Mouse (Mus musculus): ENCODE measurements around the gene Glb1. TPM values are rescaled to one million over a fixed set of nuclear protein-coding genes. Genes with fewer than 3 reads are reported as not detected.
"Not testable (repeated sequence)": the region's sequence is repeated elsewhere in the genome, so short reads cannot be mapped to it uniquely, and the experiment has no call there.

The Glb1 gene
- polyA plus RNA-seq, 1 experiment: 39.6 TPM

DNA sequence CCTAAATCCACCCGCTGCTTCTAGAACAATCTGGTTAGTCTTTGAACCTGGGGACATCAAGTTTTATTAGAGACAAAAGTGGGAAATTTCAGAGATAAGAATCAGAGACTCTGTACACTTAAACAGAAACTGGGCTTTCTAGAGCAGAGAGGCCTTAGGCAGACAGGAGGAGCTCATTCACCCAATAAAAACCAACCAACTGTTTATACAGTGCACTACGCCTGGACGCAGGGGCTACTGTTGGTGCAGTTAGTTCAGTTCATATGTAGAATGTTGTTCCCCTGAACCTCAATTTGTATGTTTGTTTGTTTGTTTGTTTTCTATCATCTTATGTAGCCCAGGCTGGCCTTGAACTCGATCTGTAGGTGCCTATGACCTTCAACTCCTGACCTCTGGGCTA is 85.9 kb downstream of the Glb1 start:
- WGBS: 42% methylated on average over 4 of the region's 4 CpGs
- DNase-seq (ENCODE audit: low read depth, low spot score): no peak

DNA sequence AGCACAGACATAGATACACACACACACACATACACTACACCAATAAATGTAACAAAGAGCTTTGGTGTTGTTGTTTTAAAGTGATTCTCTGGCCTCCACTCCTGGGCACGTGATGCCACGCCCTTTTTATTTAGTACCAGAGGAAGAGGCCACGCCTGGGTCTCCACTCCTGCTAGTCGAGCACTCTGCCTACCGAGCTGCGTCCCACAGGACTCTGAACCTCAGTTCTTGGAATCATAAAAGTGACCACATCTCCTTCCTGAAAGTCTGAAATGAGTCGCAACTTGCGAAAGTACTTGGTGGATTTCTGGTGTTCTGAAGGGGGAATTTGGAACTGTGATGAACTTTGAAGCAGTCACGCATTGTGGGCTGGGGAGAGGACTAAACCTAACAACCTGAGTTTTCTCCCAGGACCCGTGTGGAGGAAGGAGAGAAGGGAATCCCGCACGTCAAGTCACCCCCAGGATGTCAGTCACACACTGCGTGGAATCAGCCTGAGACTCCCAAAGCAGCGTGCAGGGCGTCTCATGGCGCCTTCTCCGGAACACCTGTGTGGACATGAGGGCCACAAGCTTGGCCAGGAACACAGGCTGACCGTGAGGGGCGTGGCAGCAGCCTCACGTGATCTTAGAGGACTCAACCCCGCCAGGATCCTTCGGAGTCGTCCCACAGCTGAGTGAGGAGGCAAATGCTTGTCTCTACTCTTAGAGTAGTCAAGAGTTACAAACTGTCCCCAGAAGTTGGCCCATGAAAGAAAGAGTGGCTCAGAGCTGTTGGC is 86.8 kb downstream of the Glb1 start:
- DNase-seq (ENCODE audit: low read depth, low spot score): peak; percentile 21
- 27% methylated on average over 23 of the region's 23 CpGs for WGBS

DNA sequence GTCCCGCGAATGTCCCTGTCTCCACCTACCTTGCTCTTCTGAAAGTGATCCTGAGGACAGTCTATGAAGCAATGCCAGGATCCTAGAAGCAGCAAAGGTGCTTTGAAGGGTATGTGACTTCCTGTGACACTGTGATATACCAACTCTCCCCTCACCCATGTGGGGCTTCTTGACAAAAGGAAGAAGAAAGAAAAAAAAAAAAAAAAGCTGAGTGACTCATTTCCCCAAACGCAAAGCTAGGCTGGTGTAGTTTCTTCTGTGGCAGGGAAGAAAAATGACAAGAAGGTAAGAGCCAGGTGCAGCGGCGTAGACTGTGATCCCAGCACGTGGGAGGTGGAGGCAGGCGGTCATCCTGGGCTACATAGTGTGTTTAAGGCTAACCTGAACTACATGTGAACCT is 95.6 kb downstream of the Glb1 start:
- 75% methylated on average over 7 of the region's 7 CpGs for WGBS
- DNase-seq (ENCODE audit: low read depth, low spot score): no peak

DNA sequence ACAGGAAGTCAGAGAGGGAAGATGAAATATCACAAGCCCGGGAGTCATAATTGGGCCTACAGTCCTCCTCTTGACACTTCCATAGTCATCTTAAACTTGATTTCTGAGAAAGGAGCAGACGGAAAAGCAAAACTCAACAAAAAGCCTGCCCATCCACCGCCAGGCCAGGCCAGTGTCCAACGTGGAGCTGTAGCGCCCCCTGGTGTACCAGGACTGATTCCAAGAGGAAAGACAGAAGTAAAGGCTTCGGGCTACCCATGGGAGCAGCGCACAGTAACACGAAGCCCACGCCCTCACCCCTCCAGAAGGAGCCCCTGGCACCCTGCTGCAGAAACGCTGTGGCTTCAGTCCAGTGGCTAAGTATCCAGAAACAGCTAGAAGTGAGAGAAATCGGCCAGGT is 97.3 kb downstream of the Glb1 start:
- peak; percentile 62 for DNase-seq (ENCODE audit: low read depth, low spot score)
- 5% methylated on average over 11 of the region's 11 CpGs for WGBS

DNA sequence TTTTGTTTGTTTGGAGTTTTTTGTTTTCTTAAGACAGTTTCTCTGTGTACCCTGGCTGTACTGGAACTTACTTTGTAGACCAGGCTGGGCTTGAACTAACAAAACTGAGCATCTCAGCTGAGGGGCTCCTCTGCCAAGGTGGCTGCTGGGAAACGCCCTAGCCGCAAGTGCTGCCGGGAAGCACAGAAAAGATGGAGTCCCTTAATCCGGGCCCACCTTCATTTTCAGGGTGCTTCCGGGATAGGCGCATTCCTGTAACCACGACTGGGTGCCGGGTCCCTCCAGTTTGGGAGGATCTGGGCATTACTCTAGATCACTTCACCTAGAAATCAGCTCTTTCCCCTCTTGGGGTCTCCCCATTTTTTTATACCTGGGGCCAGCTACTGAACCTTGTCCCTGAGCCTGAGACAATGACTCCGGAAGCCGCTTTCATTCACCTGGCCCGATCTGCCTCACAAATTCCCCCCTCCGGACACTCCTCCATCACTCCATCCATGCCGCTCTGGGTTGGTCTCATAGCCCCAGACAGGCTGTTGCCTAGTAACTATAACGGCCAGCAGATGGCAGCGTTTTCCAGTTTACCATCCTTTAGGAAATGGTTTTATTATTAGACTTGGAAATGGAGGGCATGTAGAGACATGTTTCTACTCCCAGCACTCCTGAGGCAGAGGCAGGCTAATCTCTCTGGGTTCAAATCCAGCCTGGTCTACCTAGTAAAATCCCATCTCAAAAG is 99.1 kb downstream of the Glb1 start:
- DNase-seq (ENCODE audit: low read depth, low spot score): peak; percentile 35
- WGBS: 32% methylated on average over 15 of the region's 15 CpGs

DNA sequence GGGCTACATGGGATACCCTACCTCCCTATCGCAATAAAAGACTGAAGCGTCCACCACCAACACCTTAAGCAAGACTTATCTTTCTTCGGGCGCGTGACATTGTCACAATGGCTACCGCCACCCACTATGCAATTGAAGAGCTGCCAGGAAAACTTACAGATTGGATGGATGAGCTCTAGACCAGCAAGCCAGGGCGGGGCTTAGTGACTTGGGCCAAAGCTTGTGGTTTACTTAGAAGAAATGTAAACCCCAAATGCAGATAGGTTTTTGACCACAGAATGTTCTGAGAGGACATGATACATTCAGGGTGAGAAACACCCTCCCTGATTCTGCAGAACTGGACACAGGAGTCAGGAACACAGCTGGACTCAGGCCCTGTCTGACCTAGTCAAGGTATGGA is 100.2 kb downstream of the Glb1 start:
- WGBS: 85% methylated on average over 7 of the region's 7 CpGs
- DNase-seq (ENCODE audit: low read depth, low spot score): no peak

DNA sequence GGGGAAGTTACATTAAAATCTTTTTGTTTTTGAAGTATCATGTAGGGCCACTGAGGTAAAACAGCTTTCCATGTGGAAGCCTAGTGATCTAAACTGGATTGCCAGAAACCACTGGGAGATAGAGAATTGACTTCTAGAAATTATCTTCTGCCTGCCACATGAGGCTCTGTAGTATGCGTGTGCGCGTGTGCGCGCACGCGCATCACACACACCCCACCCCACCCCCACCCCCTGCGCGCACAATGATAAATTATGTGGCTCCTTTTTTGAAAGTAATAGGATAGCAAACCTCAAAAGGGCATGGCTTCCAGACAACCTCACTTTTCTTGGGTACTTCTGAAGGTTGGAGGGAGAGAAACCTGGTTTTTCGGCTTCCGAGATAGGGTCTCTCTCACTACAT is 101.0 kb downstream of the Glb1 start:
- WGBS: 98% methylated on average over 11 of the region's 11 CpGs
- no peak for DNase-seq (ENCODE audit: low read depth, low spot score)

DNA sequence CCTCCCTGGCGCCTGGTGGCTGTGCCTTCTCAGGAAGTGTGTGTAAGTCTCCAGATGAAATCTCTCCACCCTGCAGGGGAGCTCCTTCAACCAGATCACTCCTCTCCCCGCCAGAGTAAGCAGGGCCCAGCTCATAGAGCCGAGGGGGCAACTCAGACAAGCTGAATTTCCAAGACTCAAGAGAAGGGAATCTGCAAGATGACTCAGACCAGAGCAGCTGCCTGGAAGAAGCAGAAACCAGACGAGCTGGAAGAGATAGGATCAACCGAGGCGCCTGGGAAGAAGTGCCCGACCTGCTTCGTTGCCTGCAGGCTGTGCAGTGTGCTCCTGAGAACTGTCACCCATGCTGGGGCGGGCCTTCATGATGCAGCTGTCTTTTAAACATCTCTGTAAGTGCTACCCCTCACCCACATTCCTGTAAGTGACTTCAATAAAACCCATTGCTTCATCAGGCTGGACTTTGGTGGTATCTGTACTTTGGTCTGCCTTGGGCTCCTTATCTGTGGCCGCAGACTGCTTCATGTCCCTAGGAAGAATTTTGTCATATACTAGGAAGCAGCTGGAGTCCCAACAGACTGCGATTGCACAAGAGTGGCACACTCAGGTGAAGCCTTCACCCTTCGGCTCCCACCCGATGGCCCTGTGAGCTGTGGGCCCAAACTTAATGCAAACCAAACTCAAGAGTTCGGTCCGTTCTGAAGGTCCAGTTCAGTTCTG is 102.0 kb downstream of the Glb1 start:
- WGBS: 60% methylated on average over 15 of the region's 15 CpGs
- DNase-seq (ENCODE audit: low read depth, low spot score): no peak

DNA sequence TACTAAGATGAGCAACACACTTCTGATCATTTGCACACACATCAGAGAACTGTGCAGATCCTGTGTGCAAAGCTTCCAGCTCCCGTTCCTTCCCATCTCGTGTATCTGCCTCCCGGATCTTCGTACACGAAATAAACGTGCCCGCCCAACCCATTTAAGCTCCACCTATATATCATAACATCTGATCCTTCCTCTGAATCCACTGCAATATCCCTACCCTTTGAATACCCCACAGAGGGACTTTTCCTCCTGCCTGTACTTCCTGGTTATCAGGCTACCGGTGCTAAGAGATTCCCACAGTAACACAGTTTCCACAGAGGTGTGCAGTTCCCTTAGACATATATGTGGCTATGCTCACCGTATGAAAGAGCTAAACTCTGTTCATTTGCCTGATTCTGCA is 103.9 kb downstream of the Glb1 start, which contains the start of gene Ccr4:
Gene Ccr4 (minus strand): TSS at position 101 of the 400 bp plus-strand sequence.
- no peak for DNase-seq (ENCODE audit: low read depth, low spot score)
- WGBS: 35% methylated on average over 9 of the region's 9 CpGs

DNA sequence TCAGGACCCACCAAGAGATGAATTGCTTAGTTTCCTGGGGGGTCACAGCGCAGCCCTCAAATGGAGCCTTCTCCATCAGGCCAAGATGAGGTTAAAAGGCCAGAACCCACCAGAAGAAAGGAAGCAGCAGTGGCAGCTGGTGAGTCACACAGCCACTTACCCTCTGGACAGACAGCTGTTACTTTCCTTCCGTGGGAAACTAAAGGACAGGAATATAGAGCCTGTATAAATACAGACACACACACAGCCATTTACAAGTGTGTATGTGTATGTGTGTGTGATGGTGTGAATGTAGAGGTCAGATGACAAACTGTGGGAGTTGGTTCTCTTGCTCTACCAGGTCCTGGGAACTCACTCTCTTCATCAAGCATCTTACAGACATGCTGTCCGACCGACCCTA is 105.7 kb downstream of the Glb1 start:
- no peak for DNase-seq (ENCODE audit: low read depth, low spot score)
- WGBS: 62% methylated on average over 4 of the region's 4 CpGs

DNA sequence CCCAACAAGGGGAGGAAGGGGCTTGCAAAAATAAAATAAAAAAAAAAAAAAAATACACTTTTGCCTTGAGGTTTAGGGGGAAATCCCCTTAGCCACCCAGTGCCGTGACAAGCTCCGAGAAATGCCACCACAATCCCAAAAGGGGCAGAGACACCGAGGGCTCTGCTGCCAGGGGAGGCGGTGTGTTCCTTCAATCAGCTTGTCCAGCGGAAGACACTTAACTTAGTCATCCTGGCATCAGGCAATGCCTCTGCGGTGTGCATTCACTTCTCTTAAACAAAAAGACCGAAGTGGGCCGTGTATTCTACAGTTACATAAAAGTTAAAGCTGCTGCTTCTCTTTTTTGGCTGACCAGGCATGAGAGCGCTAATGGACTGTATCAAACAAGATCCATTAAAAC is 106.5 kb downstream of the Glb1 start:
- WGBS: 84% methylated on average over 9 of the region's 9 CpGs
- DNase-seq (ENCODE audit: low read depth, low spot score): no peak

DNA sequence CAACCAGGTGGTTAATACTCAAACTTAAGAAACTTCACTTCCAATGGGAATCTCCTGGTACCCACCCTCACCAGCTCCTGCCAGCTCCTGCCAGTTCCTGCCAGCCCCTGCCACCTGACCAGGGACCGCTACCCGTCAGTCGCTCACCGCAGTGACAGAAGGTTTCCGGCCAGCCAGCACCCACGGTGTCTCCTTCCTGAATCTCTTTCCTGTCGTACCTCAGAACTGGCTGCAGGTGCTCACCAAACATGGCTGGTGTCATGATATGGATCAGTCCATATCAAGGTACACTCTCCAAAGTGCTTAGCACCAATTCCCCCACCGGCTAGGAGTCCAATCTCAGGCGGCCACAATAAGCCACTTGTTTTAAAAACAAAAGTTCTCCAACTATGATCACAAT is 108.9 kb downstream of the Glb1 start:
- no peak for DNase-seq (ENCODE audit: low read depth, low spot score)
- WGBS: 90% methylated on average over 9 of the region's 9 CpGs

DNA sequence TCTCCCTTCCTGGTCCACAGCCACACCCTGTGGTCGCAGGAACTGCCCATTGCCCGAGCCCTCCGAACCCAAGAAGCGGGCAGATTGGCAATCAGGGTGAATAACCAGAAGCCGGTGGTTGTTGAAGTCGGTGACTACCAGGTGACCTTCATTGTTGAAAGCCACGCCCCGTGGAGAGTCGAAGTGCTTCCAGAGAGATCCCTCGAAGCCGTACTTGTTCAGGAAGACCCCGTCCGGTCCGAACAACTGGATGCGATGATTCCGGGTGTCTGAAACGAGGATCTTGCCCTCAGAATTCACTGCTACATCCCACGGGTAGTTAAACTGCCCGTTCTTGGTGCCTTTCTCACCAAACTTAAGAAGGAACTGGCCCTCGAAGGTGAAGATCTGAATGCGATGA is 112.0 kb downstream of the Glb1 start:
- WGBS: 98% methylated on average over 21 of the region's 21 CpGs
- DNase-seq (ENCODE audit: low read depth, low spot score): no peak

DNA sequence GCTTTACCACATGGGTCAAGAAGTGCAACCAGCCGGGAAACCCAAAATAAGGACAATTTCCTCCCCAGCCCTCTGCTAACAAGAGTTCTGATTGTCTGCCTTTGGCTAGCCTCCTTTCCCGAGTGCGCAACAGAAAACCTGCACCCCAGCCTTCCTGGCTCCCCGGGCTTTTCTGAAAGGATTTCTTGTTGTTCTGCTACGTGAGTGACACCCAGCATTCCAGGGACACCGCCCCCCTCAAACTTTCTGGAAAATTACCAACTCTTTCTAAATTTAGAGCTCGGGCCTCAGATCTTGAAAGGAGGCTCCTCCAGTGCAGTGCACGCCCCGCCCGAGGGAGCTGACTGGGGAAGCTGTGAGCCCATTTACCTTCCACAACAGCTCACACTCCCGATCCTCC is 114.5 kb downstream of the Glb1 start, which contains the start of gene C130032M10Rik:
Gene C130032M10Rik (plus strand): TSS at position 334 of the 400 bp plus-strand sequence.
- WGBS: 40% methylated on average over 11 of the region's 11 CpGs
- DNase-seq (ENCODE audit: low read depth, low spot score): no peak

DNA sequence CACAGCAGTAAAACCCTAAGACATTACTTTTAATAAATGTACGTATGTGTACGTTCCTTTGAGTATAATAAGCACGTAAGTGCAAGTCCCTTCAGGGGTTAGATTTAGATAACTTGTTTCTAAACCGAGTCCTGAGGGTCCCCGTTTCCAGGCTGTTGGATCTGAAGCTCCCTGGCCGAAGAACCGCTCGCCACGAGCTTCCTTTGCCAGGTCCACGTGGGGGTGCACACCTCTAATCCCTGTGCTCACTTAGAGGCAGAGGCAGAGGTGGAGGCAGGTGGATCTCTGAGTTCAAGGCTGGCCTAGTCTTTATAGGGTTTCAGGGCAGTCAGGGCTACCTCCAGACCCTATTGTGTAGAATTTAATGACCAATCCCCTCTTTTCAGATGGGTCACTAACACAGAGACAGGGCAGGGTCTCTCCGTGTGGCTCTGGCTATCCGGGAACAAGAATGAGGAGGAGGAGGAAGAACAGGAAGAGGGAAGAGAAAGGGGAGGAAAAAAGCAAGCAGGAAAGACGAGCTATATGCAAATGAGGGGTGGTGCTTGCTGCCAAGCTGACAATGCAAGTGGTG is 117.1 kb downstream of the Glb1 start:
- DNase-seq (ENCODE audit: low read depth, low spot score): no peak
- 67% methylated on average over 13 of the region's 13 CpGs for WGBS

DNA sequence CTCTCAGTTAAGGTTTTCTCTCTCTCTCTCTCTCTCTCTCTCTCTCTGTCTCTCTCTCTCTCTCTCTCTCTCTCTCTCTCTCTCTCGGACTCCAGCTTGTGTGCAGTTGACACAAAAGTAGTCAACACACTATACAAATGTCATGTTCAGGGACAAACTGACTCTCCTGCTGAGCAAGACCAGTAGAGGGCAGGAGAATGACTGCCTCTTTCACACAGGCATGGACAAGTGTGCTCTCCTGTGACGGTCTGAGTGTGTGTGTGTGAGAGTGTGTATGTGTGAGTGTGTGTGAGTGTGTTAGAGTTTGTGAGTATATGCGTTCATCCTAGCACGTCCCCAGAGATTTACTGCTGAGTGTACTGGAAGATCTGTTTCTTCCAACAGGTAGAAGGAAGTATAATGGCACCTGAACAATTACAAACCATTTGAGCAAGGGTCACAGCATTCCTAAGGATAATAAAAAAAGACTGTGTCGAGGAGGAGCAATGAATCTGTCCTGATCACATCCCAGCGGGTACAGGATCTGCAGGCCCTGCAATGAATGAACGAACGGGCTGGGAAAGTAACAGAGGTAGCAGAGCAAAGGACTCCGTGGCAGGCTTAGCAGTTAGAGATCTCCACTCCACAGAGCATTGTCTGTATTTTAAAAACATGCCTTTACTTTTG is 118.1 kb downstream of the Glb1 start:
- WGBS: 28% methylated on average over 9 of the region's 9 CpGs
- peak; percentile 18 for DNase-seq (ENCODE audit: low read depth, low spot score)

DNA sequence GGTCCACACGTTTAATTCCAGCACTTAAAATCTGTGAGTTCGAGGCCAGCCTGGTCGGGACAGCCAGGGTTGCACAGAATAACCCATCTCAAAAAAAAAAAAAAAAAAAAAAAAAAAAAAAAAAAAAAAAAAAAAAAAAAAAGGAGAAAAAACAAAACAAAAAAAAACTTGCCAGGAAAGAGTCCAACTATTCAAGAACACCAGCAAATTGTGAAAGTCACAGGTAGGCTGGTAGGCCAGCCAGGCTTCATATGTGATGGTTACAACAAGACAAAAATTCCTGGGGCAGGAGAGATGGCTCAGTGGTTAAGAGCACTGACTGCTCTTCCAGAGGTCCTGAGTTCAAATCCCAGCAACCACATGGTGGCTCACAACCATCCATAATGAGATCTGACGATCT is 119.7 kb downstream of the Glb1 start:
- whole genome bisulfite sequencing: 74% methylated on average over 4 of the region's 4 CpGs
- not testable (repeated sequence) for DNase-seq (ENCODE audit: low read depth, low spot score)

DNA sequence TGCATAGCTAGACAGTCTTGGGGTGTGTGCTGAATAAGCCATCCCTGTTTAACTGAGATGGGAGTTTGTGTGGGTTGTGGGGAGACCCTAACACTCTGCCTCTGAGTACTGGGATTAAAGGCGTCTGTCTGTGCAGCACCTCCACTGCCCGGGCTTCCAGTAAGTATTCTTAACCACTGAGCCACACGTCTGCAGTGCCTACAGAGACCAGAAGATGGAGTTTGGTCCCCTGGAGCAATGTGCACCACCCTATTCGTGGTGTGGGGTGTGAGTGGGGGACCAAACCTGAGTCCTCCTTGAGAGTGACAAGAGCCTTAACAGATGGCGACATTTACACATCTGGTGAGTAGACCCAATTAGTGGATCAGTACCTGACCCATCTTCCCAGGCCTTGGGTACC is 121.2 kb downstream of the Glb1 start:
- WGBS: 63% methylated on average over 5 of the region's 5 CpGs
- DNase-seq (ENCODE audit: low read depth, low spot score): no peak

DNA sequence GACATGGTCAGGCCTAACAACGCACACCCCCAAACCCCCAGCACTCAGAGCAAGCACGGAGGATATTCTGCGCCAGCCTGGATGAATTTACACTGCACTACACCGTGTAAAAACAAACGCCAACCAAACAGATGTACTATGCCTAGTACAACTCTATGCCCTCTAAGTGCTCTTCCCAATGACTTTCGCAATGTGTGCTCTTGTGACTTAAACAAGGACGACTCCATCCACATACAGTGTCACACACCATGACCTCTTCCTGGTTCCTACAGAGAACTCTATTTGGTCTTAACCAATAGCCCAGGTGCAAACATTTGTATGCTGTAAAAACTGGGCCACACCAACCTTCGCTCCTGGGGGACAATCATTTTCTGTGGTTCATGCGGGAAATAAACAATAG is 121.6 kb downstream of the Glb1 start:
- 50% methylated on average over 9 of the region's 9 CpGs for WGBS
- DNase-seq (ENCODE audit: low read depth, low spot score): no peak

All from large intestine, adult 2 months (tissue).